Mouse (Mus musculus) right cerebral cortex, adult 2 months (tissue): ENCODE results near the gene Brwd1.
A peak's percentile ranks its signal among the peaks of the same experiment; 100 is the strongest.
"Not testable (repeated sequence)": the region's sequence is repeated elsewhere in the genome, so short reads cannot be mapped to it uniquely, and the experiment has no call there.

Experiments used
- DNase-seq, 2 experiments: peaks; one replicate each; pipeline ENCODE4 v3.0.0; 2021 to 2022; ENCODE audit warnings: low spot score in 2 of 2

Gene Brwd1

DNA sequence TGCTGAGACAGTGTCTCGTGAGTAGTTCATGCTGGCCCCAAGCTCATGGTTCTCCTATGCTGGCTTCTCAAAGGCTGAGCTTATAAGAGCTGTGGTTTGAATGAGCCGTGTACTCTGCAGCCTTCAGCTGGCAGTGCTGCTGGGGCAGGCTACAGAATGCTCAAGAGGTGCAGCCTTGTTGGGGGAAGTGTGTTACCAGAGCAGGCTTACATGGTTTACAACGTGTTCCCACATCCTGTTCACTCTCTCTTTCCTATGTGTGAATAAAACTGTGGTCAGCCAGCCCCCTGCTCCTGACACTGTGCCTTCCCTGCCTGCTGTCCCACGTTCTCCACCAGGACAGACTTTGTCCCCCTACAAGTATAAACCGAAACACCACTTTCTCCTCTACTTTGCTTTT lies 97.4 kb downstream of the Brwd1 start:
- no peak for DNase-seq

DNA sequence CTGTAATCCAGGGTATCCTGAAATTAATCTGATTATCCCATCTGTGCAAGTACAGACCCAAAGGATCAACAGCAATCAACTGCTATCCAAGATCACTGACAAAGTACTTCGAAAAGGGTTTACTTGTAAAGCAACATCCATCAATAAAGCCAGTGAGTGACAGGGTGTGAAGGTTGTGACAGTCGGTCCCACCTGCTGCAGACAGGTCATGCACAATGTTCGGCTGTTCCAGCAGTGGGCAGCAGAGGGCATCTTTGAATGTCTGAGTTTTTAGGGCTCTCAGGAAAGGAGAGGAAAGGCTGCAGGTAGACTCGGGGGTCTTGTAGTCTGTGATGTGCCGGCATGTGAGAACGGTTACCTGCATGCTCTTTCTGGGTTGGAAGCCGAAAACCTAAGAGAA lies 98.7 kb downstream of the Brwd1 start:
- no peak for DNase-seq

DNA sequence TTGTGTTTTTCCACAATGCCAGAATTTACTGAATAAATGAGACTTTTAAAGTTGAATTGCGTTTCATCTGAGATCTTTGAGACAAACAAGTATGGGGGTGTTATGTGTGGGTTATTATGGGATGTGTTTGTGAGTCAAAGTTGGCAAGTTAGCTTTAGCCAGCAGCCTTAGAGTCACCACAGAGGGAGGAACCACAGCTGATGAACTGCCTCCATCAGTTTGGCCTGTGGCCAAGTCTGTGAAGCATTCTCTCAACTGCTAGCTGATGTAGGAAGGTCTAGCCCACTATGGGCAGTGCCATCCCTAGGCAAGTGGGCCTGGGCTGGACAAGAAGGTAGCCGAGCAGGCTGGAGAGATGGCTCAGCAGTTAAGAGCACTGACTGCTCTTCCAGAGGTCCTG lies 111.5 kb downstream of the Brwd1 start:
- DNase-seq: peak in 1 of 2 experiments; percentile 30

DNA sequence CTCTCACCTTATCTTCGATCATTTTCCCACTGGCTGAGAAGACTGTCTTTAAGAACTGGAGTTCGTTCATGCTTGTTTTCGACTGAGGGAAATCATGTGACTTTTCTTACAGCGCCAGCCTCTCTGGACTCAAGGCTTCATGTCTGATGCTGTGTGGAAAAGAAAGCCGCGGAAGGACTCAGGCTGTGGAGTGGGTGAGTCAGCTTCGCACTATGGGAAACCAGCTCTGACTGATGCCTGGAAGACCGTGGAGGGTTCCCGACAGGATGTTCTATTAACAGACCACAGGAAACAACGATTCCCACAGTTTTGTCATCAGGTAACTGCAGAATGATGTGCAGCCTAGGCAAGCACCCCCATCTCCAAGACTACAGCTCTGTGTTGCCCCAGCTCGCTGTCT lies 114.9 kb downstream of the Brwd1 start:
- peak; percentile 27 to 29 for DNase-seq

DNA sequence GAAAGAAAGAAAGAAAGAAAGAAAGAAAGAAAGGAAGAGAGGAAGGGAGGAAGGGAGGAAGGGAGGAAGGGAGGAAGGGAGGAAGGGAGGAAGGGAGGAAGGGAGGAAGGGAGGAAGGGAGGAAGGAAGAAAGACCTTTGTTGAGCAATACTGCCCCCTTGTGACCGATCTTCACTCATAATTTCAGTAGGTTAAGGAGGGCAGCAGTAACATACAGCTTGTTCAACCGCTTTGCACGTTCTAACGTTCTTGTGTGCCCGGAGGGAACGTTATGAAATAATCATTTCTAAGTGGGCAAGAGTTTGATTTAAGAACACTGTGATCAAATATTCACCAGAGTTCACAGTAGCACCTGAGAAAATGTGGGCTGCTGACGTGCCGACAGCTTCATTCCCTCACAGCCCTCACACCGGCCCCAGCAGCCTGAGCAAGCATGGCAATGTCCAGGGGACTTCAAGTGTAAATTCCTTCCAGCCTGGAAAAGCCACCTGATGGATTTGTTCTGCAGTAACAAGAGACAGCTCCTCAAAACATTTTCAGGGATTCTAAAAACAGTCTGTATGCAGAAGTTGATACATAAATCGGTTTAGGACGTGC lies 117.8 kb downstream of the Brwd1 start:
- DNase-seq: peak; percentile 42 to 65

DNA sequence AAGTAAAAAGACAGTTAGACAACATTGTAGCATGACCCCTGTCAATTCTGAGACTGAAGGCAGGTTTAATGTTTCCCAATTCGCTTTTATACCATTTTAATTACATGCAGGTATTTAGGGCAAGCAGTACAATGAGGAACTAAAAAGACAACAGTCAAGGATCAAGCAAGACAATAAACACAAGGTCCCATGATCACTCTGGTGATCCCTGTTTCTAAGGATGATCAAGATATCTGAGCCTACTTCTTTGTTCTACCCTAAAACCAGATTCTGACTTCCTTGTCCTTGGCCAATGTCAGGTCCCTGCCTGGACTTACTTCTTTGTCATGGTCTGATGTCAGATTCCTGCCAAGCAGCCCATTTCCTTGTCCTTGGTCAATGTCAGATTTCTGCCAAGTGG lies 120.8 kb downstream of the Brwd1 start:
- not testable (repeated sequence) for DNase-seq

DNA sequence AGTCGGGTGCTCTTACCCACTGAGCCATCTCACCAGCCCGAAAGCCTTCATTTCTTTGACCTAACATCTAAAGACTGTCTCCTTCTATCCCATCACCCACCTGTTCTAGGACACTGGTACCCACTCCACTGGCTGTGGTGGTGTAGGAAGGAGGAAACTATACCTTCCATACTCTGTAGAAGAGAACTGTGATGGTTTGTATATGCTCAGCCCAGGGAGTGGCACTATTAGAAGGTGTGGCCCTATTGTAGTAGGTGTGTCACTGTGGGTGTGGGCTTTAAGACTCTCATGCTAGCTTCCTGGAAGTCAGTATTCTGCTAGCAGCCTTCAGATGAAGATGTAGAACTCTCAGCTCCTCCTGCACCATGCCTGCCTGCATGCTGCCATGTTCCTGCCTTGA lies 121.6 kb downstream of the Brwd1 start:
- DNase-seq: not testable (repeated sequence)

DNA sequence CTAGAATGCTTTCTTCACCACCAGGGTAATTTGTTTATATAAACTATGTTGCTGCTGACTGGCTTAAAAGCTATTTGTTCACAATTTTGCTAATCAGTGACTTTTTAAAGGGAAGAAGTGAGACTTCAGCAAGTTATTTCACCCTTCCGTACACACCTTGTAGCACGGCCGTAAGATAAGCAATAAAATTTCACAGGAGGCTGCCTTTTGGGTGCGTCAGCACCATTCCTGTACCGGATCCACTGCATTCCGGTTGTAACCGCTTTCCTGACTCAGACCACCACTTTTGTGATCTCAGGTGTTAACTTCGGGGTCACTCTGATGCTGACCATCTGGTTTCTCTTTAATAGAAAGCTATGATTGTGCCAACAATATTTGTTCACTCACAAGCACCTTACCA lies 124.2 kb downstream of the Brwd1 start:
- DNase-seq: no peak

DNA sequence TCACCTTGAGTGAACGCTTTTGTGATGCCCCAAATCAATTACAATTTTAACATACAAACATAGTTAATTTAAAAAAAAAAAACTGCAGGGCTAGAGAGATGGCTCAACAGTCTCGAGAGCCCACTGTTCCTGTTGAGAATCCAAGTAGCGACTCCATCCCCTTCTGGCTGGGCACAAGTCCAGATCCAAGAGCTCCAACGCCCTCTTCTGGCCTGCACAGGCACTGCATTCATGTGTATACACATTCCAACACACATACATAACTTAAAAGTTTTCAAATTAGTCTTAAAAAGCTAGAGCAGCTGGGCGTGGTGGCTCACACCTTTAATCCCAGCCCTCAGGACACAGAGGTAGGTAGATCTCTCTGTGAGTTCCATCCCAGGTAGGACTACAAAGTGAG lies 125.7 kb downstream of the Brwd1 start:
- no peak for DNase-seq

DNA sequence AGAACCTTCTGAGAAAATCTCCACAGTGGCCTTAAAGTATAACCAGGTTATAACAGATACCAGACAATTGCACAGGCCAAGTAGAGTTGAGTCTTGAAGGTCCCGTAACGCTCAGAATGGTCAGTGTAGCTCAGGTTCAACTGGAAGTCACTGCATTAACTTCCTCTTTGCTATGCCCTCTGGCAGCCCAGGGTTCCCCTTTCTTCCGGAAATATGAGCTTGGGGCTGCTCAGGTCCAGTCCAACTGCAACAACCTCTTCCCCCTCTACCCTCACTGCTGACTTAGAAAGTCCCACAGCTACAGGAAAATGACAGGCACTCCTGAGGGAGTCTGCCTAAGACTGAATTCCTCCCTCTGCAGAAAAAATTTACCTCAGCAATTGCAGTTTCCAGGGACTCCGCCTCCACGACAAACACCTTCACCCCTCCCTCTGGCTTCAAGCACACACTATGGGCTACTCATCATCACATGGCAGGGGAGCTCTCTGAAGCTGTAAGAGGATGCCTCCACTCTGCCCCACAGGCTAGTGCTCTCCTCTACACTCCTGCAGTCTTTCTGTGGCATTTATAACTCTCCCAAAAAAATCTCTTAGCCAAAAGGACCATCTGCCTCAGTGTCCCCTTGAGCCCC lies 126.5 kb downstream of the Brwd1 start:
- no peak for DNase-seq

DNA sequence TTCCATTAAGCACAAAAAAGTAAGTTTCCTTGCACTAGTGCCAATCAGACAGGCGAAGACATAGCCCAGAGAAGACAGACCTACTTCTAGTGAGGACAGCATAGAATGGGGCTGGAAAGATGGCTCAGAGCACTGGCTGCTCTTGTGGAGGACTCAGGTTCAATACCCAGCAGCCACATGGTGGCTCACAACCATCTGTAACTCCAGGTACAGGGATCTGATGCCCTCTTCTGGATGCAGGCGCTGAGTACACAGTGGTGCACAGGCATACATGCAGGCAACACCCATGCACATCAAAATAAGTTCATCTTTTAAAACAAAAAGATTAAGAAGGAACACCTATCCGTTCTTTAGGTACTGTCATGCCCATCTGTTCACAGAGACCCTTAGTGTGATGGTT lies 128.0 kb downstream of the Brwd1 start:
- DNase-seq: no peak

DNA sequence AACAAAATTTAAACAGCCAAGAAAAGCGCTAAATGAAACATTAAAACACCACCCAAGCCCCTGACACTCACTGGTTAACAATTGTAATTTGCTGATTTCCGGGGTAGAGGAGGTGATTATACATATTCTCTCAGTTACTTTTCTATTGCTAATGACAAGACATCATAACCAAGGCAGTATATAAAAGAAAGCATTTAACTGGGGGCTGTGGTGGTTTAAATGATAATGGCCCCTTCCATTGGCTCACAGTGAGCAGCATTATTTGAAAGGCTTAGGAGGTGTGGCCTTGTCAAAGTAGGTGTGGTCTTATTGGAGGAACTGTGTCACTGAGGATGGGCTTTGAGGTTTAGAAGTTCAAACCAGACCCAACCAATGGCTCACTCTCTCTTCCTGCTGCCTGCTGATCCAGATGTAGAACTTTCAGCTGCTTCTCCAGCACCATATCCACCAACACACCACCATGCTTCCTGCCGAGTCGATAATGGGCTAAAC lies 129.1 kb downstream of the Brwd1 start:
- DNase-seq: no peak

DNA sequence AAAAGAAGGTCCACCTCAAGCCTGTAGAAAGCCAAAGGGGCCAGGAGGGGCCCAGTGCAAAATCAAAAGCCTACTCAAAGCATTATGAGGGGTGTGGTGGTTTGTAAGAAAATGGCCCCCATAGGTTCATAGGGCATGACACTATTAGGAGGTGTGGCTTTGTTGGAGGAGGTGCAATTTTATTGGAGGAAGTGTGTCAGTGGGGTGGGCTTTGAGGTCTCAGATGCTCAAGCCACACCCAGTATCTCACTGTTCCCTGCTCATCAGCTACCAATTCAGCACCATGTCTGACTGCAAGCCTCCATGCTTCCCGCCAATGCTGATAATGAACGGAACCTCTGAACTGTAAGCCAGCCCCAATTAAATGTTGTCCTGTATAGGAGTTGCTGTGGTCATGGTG lies 130.9 kb downstream of the Brwd1 start:
- no peak for DNase-seq

DNA sequence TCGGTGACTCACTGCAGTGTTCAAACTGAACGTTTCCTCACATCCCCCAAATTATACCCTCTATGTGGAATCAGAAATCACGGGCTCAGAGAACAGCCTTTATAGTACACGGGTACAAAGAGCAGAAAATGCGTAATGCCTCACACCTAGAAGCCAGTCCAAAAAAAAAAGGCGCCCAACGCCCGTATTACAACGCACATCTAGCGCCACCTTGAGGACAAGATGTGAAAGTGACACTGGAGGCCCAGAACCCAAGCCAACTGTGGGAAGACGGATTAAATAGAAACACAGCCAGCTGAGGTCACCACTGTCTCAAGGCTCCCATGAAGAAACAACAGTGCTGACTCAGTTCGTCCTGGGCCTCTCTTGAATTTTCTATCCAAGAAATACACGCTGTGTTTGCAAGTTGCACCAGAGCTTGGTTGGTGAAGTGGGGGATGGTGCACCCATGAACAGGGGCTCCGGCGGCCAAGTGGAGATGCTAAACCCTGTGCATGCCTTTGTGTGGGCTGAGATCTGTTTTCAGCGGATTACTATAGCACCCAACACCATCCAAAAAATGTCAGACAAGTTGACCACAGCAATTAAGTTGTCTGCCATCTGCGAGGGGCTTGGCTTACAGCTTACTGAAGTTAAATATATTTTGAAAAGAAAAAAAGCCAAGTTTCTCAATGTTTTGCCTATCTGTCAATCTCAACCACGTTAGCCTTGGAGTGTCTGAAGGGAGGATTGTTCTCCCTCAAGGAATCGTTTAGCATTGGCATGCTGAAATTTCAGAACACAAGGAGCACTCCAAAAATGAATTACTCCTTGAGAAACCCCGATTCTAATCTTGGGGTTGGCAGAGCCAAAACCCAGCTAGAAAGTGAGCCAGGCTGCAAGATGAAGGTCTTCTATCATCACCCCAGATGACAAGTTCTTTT lies 136.7 kb downstream of the Brwd1 start:
- DNase-seq: peak; percentile 80 to 84

DNA sequence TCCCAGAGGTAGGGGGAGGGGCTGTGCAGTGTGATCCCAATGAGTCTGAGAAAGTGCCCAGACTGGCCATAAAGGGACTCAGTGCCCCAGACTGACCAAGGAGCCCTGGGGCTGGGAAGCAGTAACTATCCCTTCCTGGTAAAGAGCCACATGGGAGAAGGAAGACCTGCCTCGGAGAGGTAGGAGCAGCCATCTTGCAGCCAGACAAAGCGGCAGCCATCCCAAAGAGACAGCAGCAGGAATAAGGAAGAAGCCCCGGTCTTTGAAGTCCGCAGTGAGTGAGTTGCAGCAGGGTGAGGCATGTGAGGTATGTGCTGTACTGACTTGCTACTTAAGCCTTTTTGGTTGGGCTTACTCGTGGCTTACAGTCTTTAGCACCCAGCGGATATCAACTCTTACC lies 139.1 kb downstream of the Brwd1 start:
- no peak for DNase-seq
